1 mouse cellular context compared by ENCODE assay signal in the genomic region with DNA sequence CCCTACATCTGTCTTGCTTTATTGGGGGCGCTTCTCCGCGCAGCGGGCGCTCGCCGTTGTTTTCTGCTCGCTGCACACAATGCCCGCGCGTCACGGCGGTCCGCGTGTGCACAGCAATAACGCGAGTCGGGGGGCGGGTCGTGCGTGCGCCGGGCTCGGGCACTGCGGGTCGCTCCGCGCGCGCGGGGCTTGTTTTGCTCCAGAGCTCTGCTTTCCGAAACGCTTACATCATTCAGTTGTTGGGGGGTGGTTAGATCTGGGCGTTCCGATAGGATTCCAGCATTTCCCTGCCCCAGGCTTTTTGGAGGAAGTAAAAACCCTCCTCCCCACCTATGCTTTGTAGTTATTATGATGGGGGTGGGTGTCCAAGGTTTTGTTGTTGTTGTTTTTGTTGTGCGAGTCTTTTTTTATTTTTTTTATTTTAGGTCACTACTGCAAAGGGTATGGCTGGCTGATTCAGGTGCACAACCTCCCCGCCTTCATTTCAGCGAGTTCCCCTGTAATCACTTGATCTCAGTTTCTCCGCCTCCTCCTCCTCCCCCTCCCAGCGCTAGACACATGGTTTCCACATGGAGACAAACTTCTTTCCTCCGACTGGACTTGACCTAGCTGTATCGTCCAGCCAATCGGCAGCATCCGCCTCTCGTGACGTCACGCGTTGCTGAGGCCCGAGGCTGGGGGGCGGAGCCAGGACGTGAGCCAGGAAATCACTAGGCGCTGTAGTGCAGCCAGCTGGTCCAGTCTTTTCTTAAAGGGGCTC.
TF ChIP-seq lines count a peak whose summit lies in the region.

No protein-coding gene starts in this region.

TF ChIP-seq in MEL, 35 proteins besides CTCF, POLR2A, EP300 and RAD21 (continued from another document):
- TF ChIP-seq KAT2A (conservative IDR thresholded peaks at IDR 0.05; ENCODE audit: low read depth, low read length), result no peak
- TF ChIP-seq MAZ (IDR thresholded peaks at IDR 0.05; ENCODE audit: low read depth, low read length), result peak; percentile 96
- no peak for TF ChIP-seq MEF2A (IDR thresholded peaks at IDR 0.05; ENCODE audit: extremely low read depth, insufficient replicate concordance, low read depth, low read length, poor library complexity, severe bottlenecking)
- peak; percentile 39; the same call in 1 of the 2 replicates for TF ChIP-seq NRF1 (IDR thresholded peaks at IDR 0.05; ENCODE audit: insufficient read depth, low read depth, low read length, poor library complexity, severe bottlenecking)
- TF ChIP-seq GABPA (IDR thresholded peaks at IDR 0.05; ENCODE audit: low read depth, low read length), result no peak
- TF ChIP-seq ZKSCAN1 (IDR thresholded peaks at IDR 0.05; ENCODE audit: low read depth, low read length), result peak; percentile 76
- TF ChIP-seq ETS1 (IDR thresholded peaks at IDR 0.05; ENCODE audit: low read depth, low read length), result peak; percentile 93
- TF ChIP-seq ZMIZ1 (IDR thresholded peaks at IDR 0.05; ENCODE audit: low read depth, low read length), result peak; percentile 38; the same call in 1 of the 2 replicates
- no peak for TF ChIP-seq MAFK (IDR thresholded peaks at IDR 0.05; ENCODE audit: borderline replicate concordance, low read depth, low read length)
- no peak for TF ChIP-seq JUND (IDR thresholded peaks at IDR 0.05; ENCODE audit: low read depth, low read length)
- TF ChIP-seq E2F4 (IDR thresholded peaks at IDR 0.05; ENCODE audit: borderline replicate concordance, low read depth, low read length), result no peak
- no peak for TF ChIP-seq USF2 (IDR thresholded peaks at IDR 0.05; ENCODE audit: borderline replicate concordance in 1 of 2, insufficient read depth in 1 of 2, low read depth in 1 of 2, low read length in 2 of 2)
- peak; percentile 65 for TF ChIP-seq GATA1 (IDR thresholded peaks at IDR 0.05; ENCODE audit: low read depth, low read length)
- peak; percentile 50; the same call in 1 of the 2 replicates for TF ChIP-seq RCOR1 (IDR thresholded peaks at IDR 0.05; ENCODE audit: low read depth, low read length)
- peak; percentile 99 for TF ChIP-seq MAX (IDR thresholded peaks at IDR 0.05; ENCODE audit: low read length)
- TF ChIP-seq ZC3H11A (IDR thresholded peaks at IDR 0.05; ENCODE audit: low read depth, low read length), result no peak; the same call in 1 of the 2 replicates
- TF ChIP-seq ZNF384 (IDR thresholded peaks at IDR 0.05; ENCODE audit: low read depth, low read length), result no peak
- no peak for TF ChIP-seq SMC3 (IDR thresholded peaks at IDR 0.05; ENCODE audit: low read depth, low read length)
- no peak for TF ChIP-seq TAL1 (IDR thresholded peaks at IDR 0.05; ENCODE audit: low read length)
- TF ChIP-seq SIN3A (IDR thresholded peaks at IDR 0.05; ENCODE audit: low read length), result peak; percentile 98
- TF ChIP-seq MYB (IDR thresholded peaks at IDR 0.05; ENCODE audit: low read depth, low read length), result no peak
- peak; percentile 49 for TF ChIP-seq NELFE (IDR thresholded peaks at IDR 0.05; ENCODE audit: low read depth, low read length)
